Mouse (Mus musculus) testis, adult 2 months (tissue): ENCODE data around the gene Glp2r.

Source experiments
- CTCF ChIP-seq: fragments of 200-500 bp; IDR thresholded peaks from 2 replicates; pipeline ENCODE4 v1.5.1; 2012; ENCODE audit warnings: low read depth, mild to moderate bottlenecking, inconsistent platforms, low read length, moderate library complexity; ENCODE audit not compliant: control insufficient read depth, insufficient read depth, insufficient replicate concordance
- POLR2A ChIP-seq: fragments of 200-500 bp; IDR thresholded peaks from 2 replicates; pipeline ENCODE4 v1.6.1; 2012; ENCODE audit warnings: low read depth, mild to moderate bottlenecking, inconsistent platforms, low read length, moderate library complexity; ENCODE audit not compliant: control insufficient read depth

DNA sequence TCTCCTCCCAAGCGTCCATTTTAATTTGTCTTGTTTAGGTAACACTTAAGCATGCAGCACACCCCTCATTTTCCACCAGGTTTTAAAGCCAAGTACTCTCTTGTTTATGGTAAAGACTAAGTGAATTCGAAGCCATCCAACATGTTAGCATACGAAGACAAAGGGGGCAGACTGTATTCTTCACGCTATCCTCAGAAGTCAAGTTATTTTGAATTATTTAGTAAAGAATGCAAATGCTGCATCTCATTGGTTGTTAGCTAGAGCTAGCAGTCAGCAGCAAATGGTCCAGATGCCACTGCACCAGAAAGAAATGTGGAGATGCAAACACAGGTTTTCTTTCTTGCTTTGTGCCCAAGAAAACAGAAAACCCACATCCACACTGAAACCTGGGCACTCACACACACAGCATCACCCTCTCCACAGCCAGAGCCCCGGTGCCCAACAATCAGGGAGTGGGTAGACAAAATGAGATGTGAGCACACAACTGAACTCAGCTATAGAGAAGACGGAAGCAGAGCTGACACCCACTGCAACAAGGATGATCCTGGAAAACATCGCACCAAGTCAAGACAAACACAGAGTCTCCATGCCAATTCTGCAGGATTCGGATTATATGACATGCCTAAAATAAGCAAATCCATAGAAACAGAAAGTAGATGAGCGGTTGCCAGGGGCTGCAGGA is 158.7 kb downstream of the Glp2r start:
- no peak for TF ChIP-seq CTCF
- no peak for TF ChIP-seq POLR2A
